ENCODE assay signal across 21 mouse cellular contexts in genomic region chr10:60884806-60885205, GRCm38 (mm10). TPM values are rescaled to one million over a fixed set of nuclear protein-coding genes. Genes with fewer than 3 reads are reported as not detected.
A peak's percentile ranks its signal among the peaks of the same experiment; 100 is the strongest.
DNase-seq lines count a peak whose midpoint lies in the region; ATAC-seq and TF ChIP-seq lines count a peak whose summit lies in the region.
"Had no signal": no experiment of that assay in that cellular context is flagged by ENCODE, and none has a peak within 500 bp of the region (broad histone marks: within the 10 kb centered on the region; RNA-seq: fewer than 3 reads in every experiment).

No protein-coding gene starts in this region.

- ATAC-seq in forebrain, embryonic 12.5 days (ENCODE audit: low FRiP score), result no peak
- ATAC-seq in forebrain, embryonic 16.5 days, result no peak
- ATAC-seq in midbrain, embryonic 15.5 days (replicated peaks), result no peak
- ATAC-seq: CD4-positive, CD25-positive, alpha-beta regulatory T cell, adult 4 months had no signal

- H3K4me1 ChIP-seq in forebrain, embryonic 12.5 days, result peaks cover 18% of the 10 kb centered on the region
- H3K4me1 ChIP-seq in forebrain, embryonic 16.5 days (replicated peaks; ENCODE audit: control insufficient read depth, insufficient read depth, low read length), result peaks cover 13% of the 10 kb centered on the region
- H3K4me1 ChIP-seq in midbrain, embryonic 10.5 days, result peaks cover 23% of the 10 kb centered on the region
- peaks cover 12% of the 10 kb centered on the region for H3K4me1 ChIP-seq in midbrain, embryonic 15.5 days
- H3K4me1 ChIP-seq in limb, embryonic 10.5 days, result peaks cover 31% of the 10 kb centered on the region
- no peaks in the 10 kb centered on the region for H3K4me1 ChIP-seq in kidney, adult 2 months (ENCODE audit: control insufficient read depth, insufficient read depth, low read length)
- H3K4me1 ChIP-seq: intestine, embryonic 15.5 days had no signal

- no peaks in the 10 kb centered on the region for H3K36me3 ChIP-seq in forebrain, embryonic 12.5 days (replicated peaks)
- no peaks in the 10 kb centered on the region for H3K36me3 ChIP-seq in forebrain, embryonic 16.5 days (ENCODE audit: control insufficient read depth, insufficient read depth)
- H3K36me3 ChIP-seq in midbrain, embryonic 10.5 days, result no peaks in the 10 kb centered on the region
- H3K36me3 ChIP-seq in midbrain, embryonic 15.5 days (replicated peaks), result no peaks in the 10 kb centered on the region
- H3K36me3 ChIP-seq in limb, embryonic 10.5 days, result no peaks in the 10 kb centered on the region
- H3K36me3 ChIP-seq in kidney, adult 2 months (ENCODE audit: control insufficient read depth, insufficient read depth, low read length), result no peaks in the 10 kb centered on the region
- H3K36me3 ChIP-seq: G1E; heart, embryonic 12.5 days; hindbrain, embryonic 15.5 days; intestine, embryonic 15.5 days; stomach, embryonic 15.5 days had no signal

- peaks cover 7% of the 10 kb centered on the region; the same call in 1 of the 2 replicates for H3K27me3 ChIP-seq in forebrain, embryonic 12.5 days
- no peaks in the 10 kb centered on the region for H3K27me3 ChIP-seq in forebrain, embryonic 16.5 days (replicated peaks; ENCODE audit: control insufficient read depth, insufficient read depth, low read length)
- H3K27me3 ChIP-seq in midbrain, embryonic 10.5 days (ENCODE audit: low read depth, poor library complexity, severe bottlenecking), result peaks cover 32% of the 10 kb centered on the region
- no peaks in the 10 kb centered on the region for H3K27me3 ChIP-seq in midbrain, embryonic 15.5 days (replicated peaks)
- H3K27me3 ChIP-seq in limb, embryonic 10.5 days (ENCODE audit: low read depth, poor library complexity, severe bottlenecking), result 0 out of 2 replicates have a peak, but pooled peaks cover 10% of the 10 kb centered on the region
- no peaks in the 10 kb centered on the region for H3K27me3 ChIP-seq in kidney, adult 2 months (replicated peaks; ENCODE audit: control insufficient read depth, insufficient read depth, low read length)
- H3K27me3 ChIP-seq: hindbrain, embryonic 15.5 days; intestine, embryonic 15.5 days had no signal

- no peak for DNase-seq in midbrain, embryonic 10.5 days (ENCODE audit: low spot score)
- peak; percentile 51 for DNase-seq in ES-CJ7 (ENCODE audit: low read depth, low spot score)
- DNase-seq in limb, embryonic 10.5 days (ENCODE audit: low spot score), result no peak
- no peak for DNase-seq in kidney, adult 18-20 months
- no peak for DNase-seq in kidney, adult 2 months
- DNase-seq: adrenal gland, postnatal 14 days; cerebellum, adult 9-10 months; heart, postnatal 10 days; lung, postnatal 4 days; thymus, postnatal 14 days had no signal

- no peak for TF ChIP-seq CTCF in kidney, adult 2 months (conservative IDR thresholded peaks at IDR 0.05; ENCODE audit: insufficient read depth, insufficient read length, low read depth, low read length)

- no peak for TF ChIP-seq POLR2A in kidney, adult 2 months (IDR thresholded peaks at IDR 0.05; ENCODE audit: low read depth, low read length)

- 89% methylated on average over 5 of the region's 5 CpGs for WGBS in forebrain, embryonic 12.5 days
- WGBS in forebrain, embryonic 16.5 days, result 96% methylated on average over 5 of the region's 5 CpGs
- 91% methylated on average over 5 of the region's 5 CpGs for WGBS in midbrain, embryonic 10.5 days
- WGBS in midbrain, embryonic 15.5 days, result 95% methylated on average over 5 of the region's 5 CpGs
- WGBS in limb, embryonic 10.5 days, result 97% methylated on average over 5 of the region's 5 CpGs
- WGBS in kidney, adult 2 months, result 96% methylated on average over 5 of the region's 5 CpGs

- no peak overlapping the region for H3K4me2 ChIP-seq in forebrain, embryonic 12.5 days
- no peak overlapping the region for H3K4me2 ChIP-seq in forebrain, embryonic 16.5 days (ENCODE audit: low read length)
- no peak overlapping the region for H3K4me2 ChIP-seq in midbrain, embryonic 15.5 days

- no peaks in the 10 kb centered on the region for H3K9me3 ChIP-seq in forebrain, embryonic 12.5 days
- H3K9me3 ChIP-seq in forebrain, embryonic 16.5 days (ENCODE audit: control insufficient read depth, low read length), result 0 out of 2 replicates have a peak, but pooled peaks cover 4% of the 10 kb centered on the region
- H3K9me3 ChIP-seq in midbrain, embryonic 10.5 days (replicated peaks), result 0 out of 2 replicates have a peak, but pooled peaks cover 5% of the 10 kb centered on the region
- no peaks in the 10 kb centered on the region for H3K9me3 ChIP-seq in midbrain, embryonic 15.5 days
- no peaks in the 10 kb centered on the region for H3K9me3 ChIP-seq in limb, embryonic 10.5 days (replicated peaks)
- H3K9me3 ChIP-seq: heart, embryonic 12.5 days; hindbrain, embryonic 15.5 days; intestine, embryonic 15.5 days; stomach, embryonic 15.5 days had no signal

- no peak overlapping the region for H3K4me3 ChIP-seq in forebrain, embryonic 12.5 days (replicated peaks)
- no peak overlapping the region for H3K4me3 ChIP-seq in forebrain, embryonic 16.5 days (replicated peaks; ENCODE audit: low read length)
- no peak overlapping the region for H3K4me3 ChIP-seq in midbrain, embryonic 10.5 days
- H3K4me3 ChIP-seq in midbrain, embryonic 15.5 days, result no peak overlapping the region
- no peak overlapping the region for H3K4me3 ChIP-seq in limb, embryonic 10.5 days
- H3K4me3 ChIP-seq in kidney, adult 2 months (ENCODE audit: insufficient read depth, low read depth, low read length), result no peak overlapping the region
- H3K4me3 ChIP-seq: heart, embryonic 12.5 days; hindbrain, embryonic 15.5 days; intestine, embryonic 15.5 days; layer of hippocampus, adult 2 months; myocyte; stomach, embryonic 15.5 days had no signal

- H3K27ac ChIP-seq in forebrain, embryonic 12.5 days, result peak overlapping the region; percentile 79; the same call in 1 of the 2 replicates
- H3K27ac ChIP-seq in forebrain, embryonic 16.5 days (ENCODE audit: low read length), result no peak overlapping the region
- peak overlapping the region; percentile 79; the same call in 1 of the 2 replicates for H3K27ac ChIP-seq in midbrain, embryonic 10.5 days (replicated peaks)
- no peak overlapping the region for H3K27ac ChIP-seq in midbrain, embryonic 15.5 days
- peak overlapping the region; percentile 64; the same call in 1 of the 2 replicates for H3K27ac ChIP-seq in limb, embryonic 10.5 days
- H3K27ac ChIP-seq in kidney, adult 2 months (ENCODE audit: insufficient read depth, low read depth, low read length), result no peak overlapping the region
- H3K27ac ChIP-seq: hindbrain, embryonic 15.5 days; intestine, embryonic 15.5 days; layer of hippocampus, adult 2 months; stomach, embryonic 15.5 days had no signal

- H3K9ac ChIP-seq in forebrain, embryonic 12.5 days, result no peak overlapping the region
- H3K9ac ChIP-seq in forebrain, embryonic 16.5 days (replicated peaks; ENCODE audit: low read depth, low read length), result no peak overlapping the region
- H3K9ac ChIP-seq in midbrain, embryonic 15.5 days, result no peak overlapping the region
- H3K9ac ChIP-seq: heart, embryonic 12.5 days; hindbrain, embryonic 15.5 days; intestine, embryonic 15.5 days; stomach, embryonic 15.5 days had no signal

RNA-seq across cellular contexts. Expression of gene Unc5b, which starts 53.4 kb away (rescaled TPM):
- polyA plus RNA-seq in forebrain, embryonic 12.5 days (2016; fragmentation: Nextera tagmentation; extraction: Ambion mirVana), result 3.6 and 4.7 TPM in 2 replicates
- 2.2 and 2.6 TPM in 2 replicates for polyA plus RNA-seq in forebrain, embryonic 16.5 days (2015; fragmentation: Nextera tagmentation; extraction: Ambion mirVana)
- polyA plus RNA-seq in midbrain, embryonic 10.5 days (2016; fragmentation: Nextera tagmentation; extraction: Ambion mirVana), result 2.7 and 3.2 TPM in 2 replicates
- polyA plus RNA-seq in midbrain, embryonic 15.5 days (2015; fragmentation: Nextera tagmentation; extraction: Ambion mirVana), result 2.8 and 2.9 TPM in 2 replicates
- polyA plus RNA-seq in limb, embryonic 10.5 days (2016; fragmentation: Nextera tagmentation; extraction: Ambion mirVana), result 10.2 and 11.8 TPM in 2 replicates
- polyA plus RNA-seq in kidney, adult 2 months (2012; rRNA removed), result 6.1 and 6.2 TPM in 2 replicates
- polyA plus RNA-seq: CD4-positive, CD25-positive, alpha-beta regulatory T cell, adult 4 months; G1E had no signal

Comparison
In these comparisons a context has a peak if more than half of its experiments do, and no peak if none do; other contexts are left out.
1. H3K27ac ChIP-seq: peak in forebrain, embryonic 12.5 days (single experiment), midbrain, embryonic 10.5 days (single experiment) and limb, embryonic 10.5 days (single experiment); none in forebrain, embryonic 16.5 days (single experiment), midbrain, embryonic 15.5 days (single experiment) and kidney, adult 2 months (single experiment).